8 mouse cellular contexts compared by ENCODE assay signal in the genomic region with DNA sequence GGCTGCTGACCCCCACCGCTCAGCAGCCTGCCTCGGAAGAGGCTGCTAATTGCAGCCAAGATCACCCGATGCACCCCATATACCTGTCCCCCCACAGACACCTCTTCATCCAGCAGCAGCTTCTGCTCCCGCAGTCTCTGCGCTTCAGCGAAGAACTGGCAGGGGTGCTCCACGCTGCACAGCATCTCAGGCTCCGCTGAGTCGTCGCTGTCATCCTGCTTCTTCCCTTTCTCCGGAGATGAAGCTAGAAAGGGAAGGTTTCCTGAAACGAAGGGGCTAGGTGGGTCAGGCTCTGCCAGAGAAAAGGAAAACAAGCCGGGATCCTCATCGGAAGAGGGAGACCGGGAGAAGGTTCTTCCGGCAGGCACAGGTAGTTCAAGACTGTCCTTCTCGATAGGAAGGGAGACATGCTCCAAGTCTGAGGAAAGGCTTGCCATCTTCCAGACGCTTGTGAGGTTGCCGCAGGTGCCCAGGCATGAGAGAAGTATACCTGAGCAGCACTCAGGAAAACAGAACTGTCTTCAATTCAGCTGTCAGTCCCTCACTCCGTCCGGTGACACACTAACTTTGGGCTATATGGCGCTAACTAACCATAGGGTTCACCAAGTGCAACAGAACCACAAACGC. TPM values are rescaled to one million over a fixed set of nuclear protein-coding genes. Genes with fewer than 3 reads are reported as not detected.
A peak's percentile ranks its signal among the peaks of the same experiment; 100 is the strongest.
DNase-seq lines count a peak whose midpoint lies in the region; ATAC-seq lines count a peak whose summit lies in the region.

No protein-coding gene starts in this region.

- DNase-seq in kidney, adult 8-10 months, result no peak
- DNase-seq in adrenal gland, postnatal 25 days, result peak; percentile 21
- DNase-seq in forebrain, embryonic 10.5 days (ENCODE audit: extremely low spot score, low spot score), result no peak
- no peak for DNase-seq in spleen, postnatal 14 days (ENCODE audit: low spot score in 2 of 2)

- peaks cover 12% of the 10 kb centered on the region for H3K4me1 ChIP-seq in kidney, embryonic 15.5 days
- H3K4me1 ChIP-seq in forebrain, embryonic 10.5 days, result peaks cover 18% of the 10 kb centered on the region
- H3K4me1 ChIP-seq in intestine, embryonic 15.5 days (replicated peaks), result peaks cover 11% of the 10 kb centered on the region
- peaks cover 7% of the 10 kb centered on the region; the same call in 1 of the 2 replicates for H3K4me1 ChIP-seq in stomach, embryonic 16.5 days (ENCODE audit: control insufficient read depth, insufficient read depth, low read length)

- H3K27me3 ChIP-seq in kidney, embryonic 15.5 days, result peaks cover 21% of the 10 kb centered on the region
- peaks cover 33% of the 10 kb centered on the region for H3K27me3 ChIP-seq in forebrain, embryonic 10.5 days (ENCODE audit: poor library complexity, severe bottlenecking)
- 0 out of 2 replicates have a peak, but pooled peaks cover 3% of the 10 kb centered on the region for H3K27me3 ChIP-seq in intestine, embryonic 15.5 days (replicated peaks)
- H3K27me3 ChIP-seq in stomach, embryonic 16.5 days (ENCODE audit: control insufficient read depth, insufficient read depth, low read length), result 0 out of 2 replicates have a peak, but pooled peaks cover 5% of the 10 kb centered on the region

- 17% methylated on average over 23 of the region's 23 CpGs for WGBS in kidney, embryonic 15.5 days
- WGBS in forebrain, embryonic 10.5 days, result 17% methylated on average over 23 of the region's 23 CpGs
- WGBS in intestine, embryonic 15.5 days, result 16% methylated on average over 23 of the region's 23 CpGs
- WGBS in macrophage (ENCODE audit: missing documents), result 67% methylated on average over 22 of the region's 23 CpGs
- 20% methylated on average over 23 of the region's 23 CpGs for WGBS in stomach, embryonic 16.5 days

- peak overlapping the region; percentile 93 for H3K4me2 ChIP-seq in kidney, embryonic 15.5 days
- peak overlapping the region; percentile 94 for H3K4me2 ChIP-seq in intestine, embryonic 15.5 days (replicated peaks)
- H3K4me2 ChIP-seq in stomach, embryonic 16.5 days (ENCODE audit: low read depth, low read length), result peak overlapping the region; percentile 80

- 0 out of 2 replicates have a peak, but pooled peaks have one; percentile 47 for ATAC-seq in kidney, embryonic 15.5 days (replicated peaks; ENCODE audit: low FRiP score)
- peak; percentile 50 for ATAC-seq in intestine, embryonic 15.5 days
- 0 out of 2 replicates have a peak, but pooled peaks have one; percentile 20 for ATAC-seq in stomach, embryonic 16.5 days (ENCODE audit: insufficient read depth, low FRiP score)

- H3K27ac ChIP-seq in kidney, embryonic 15.5 days, result no peak overlapping the region
- H3K27ac ChIP-seq in forebrain, embryonic 10.5 days, result 0 out of 2 replicates have a peak overlapping the region, but pooled peaks have one; percentile 6
- H3K27ac ChIP-seq in intestine, embryonic 15.5 days, result no peak overlapping the region
- H3K27ac ChIP-seq in macrophage, result peak overlapping the region; percentile 54
- no peak overlapping the region for H3K27ac ChIP-seq in stomach, embryonic 16.5 days (ENCODE audit: low read length)

- peak overlapping the region; percentile 43 for H3K9ac ChIP-seq in kidney, embryonic 15.5 days
- peak overlapping the region; percentile 37 for H3K9ac ChIP-seq in intestine, embryonic 15.5 days
- H3K9ac ChIP-seq in stomach, embryonic 16.5 days (ENCODE audit: low read length), result peak overlapping the region; percentile 67

- H3K9me3 ChIP-seq in kidney, embryonic 15.5 days (replicated peaks), result no peaks in the 10 kb centered on the region
- H3K9me3 ChIP-seq in forebrain, embryonic 10.5 days, result no peaks in the 10 kb centered on the region
- no peaks in the 10 kb centered on the region for H3K9me3 ChIP-seq in intestine, embryonic 15.5 days
- no peaks in the 10 kb centered on the region for H3K9me3 ChIP-seq in stomach, embryonic 16.5 days (replicated peaks; ENCODE audit: control insufficient read depth, low read length)

- no peaks in the 10 kb centered on the region for H3K79me2 ChIP-seq in macrophage (ENCODE audit: inconsistent target)

- H3K36me3 ChIP-seq in kidney, embryonic 15.5 days, result no peaks in the 10 kb centered on the region
- no peaks in the 10 kb centered on the region for H3K36me3 ChIP-seq in forebrain, embryonic 10.5 days (replicated peaks)
- no peaks in the 10 kb centered on the region for H3K36me3 ChIP-seq in intestine, embryonic 15.5 days
- H3K36me3 ChIP-seq in macrophage (ENCODE audit: inconsistent target), result no peaks in the 10 kb centered on the region
- H3K36me3 ChIP-seq in stomach, embryonic 16.5 days (ENCODE audit: control insufficient read depth, insufficient read depth, low read length), result no peaks in the 10 kb centered on the region

- peak overlapping the region; percentile 49 for H3K4me3 ChIP-seq in kidney, embryonic 15.5 days (replicated peaks)
- peak overlapping the region; percentile 58 for H3K4me3 ChIP-seq in forebrain, embryonic 10.5 days
- peak overlapping the region; percentile 44 for H3K4me3 ChIP-seq in intestine, embryonic 15.5 days (replicated peaks)
- H3K4me3 ChIP-seq in macrophage (ENCODE audit: inconsistent target), result no peak overlapping the region
- H3K4me3 ChIP-seq in stomach, embryonic 16.5 days (replicated peaks; ENCODE audit: low read length), result peak overlapping the region; percentile 49

RNA-seq across cellular contexts. Expression of a gene that starts 0.4 kb away (rescaled TPM):
- 0.19 TPM in 2 replicates for polyA plus RNA-seq in kidney, embryonic 15.5 days (2015; fragmentation: Nextera tagmentation; extraction: Ambion mirVana)
- 0.62 and 2.2 TPM in 2 replicates for total RNA-seq in adrenal gland, postnatal 25 days (2021)
- polyA plus RNA-seq in forebrain, embryonic 10.5 days (2016; fragmentation: Nextera tagmentation; extraction: Ambion mirVana), result 0.09 and 0.14 TPM in 2 replicates
- polyA plus RNA-seq in intestine, embryonic 15.5 days (2015; fragmentation: Nextera tagmentation; extraction: Ambion mirVana), result 0.23 and 0.29 TPM in 2 replicates
- total RNA-seq in macrophage (2018; cell fraction: chromatin; rRNA removed), result 1 to 10 TPM in 2 of 26 experiments, under 1 TPM in 15, not detected in 9; 0.13 to 1.2 (median 0.41) TPM
- total RNA-seq in macrophage (2018; cell fraction: cytosol; rRNA removed), result under 1 TPM in 23 of 26 experiments, not detected in 3; 0.03 to 0.32 (median 0.09) TPM
- 1 to 10 TPM in 1 of 26 experiments, under 1 TPM in 20, not detected in 5; 0.09 to 2.2 (median 0.29) TPM for total RNA-seq in macrophage (2018; cell fraction: nucleus; rRNA removed)
- polyA plus RNA-seq in macrophage (2018), result 0.10 to 0.34 TPM in 2 of 3 replicates, not detected in the other
- polyA plus RNA-seq in stomach, embryonic 16.5 days (2015; fragmentation: Nextera tagmentation; extraction: Ambion mirVana), result 0.26 and 0.49 TPM in 2 replicates

RNA-seq across cellular contexts. Expression of a gene that starts 26.5 kb away (rescaled TPM):
- 6.2 and 8.5 TPM in 2 replicates for polyA plus RNA-seq in kidney, embryonic 15.5 days (2015; fragmentation: Nextera tagmentation; extraction: Ambion mirVana)
- total RNA-seq in adrenal gland, postnatal 25 days (2021), result 27.1 and 28.2 TPM in 2 replicates
- 4.1 and 5.2 TPM in 2 replicates for polyA plus RNA-seq in forebrain, embryonic 10.5 days (2016; fragmentation: Nextera tagmentation; extraction: Ambion mirVana)
- 10.4 and 13.3 TPM in 2 replicates for polyA plus RNA-seq in intestine, embryonic 15.5 days (2015; fragmentation: Nextera tagmentation; extraction: Ambion mirVana)
- 100 to 1,000 TPM in 25 of 26 experiments, 10 to 100 TPM in 1; 88.0 to 637 (median 395) TPM for total RNA-seq in macrophage (2018; cell fraction: chromatin; rRNA removed)
- 100 to 1,000 TPM in 21 of 26 experiments, 10 to 100 TPM in 5; 72.3 to 155 (median 121) TPM for total RNA-seq in macrophage (2018; cell fraction: cytosol; rRNA removed)
- total RNA-seq in macrophage (2018; cell fraction: nucleus; rRNA removed), result 100 to 1,000 TPM in 24 of 26 experiments, 10 to 100 TPM in 2; 66.3 to 383 (median 272) TPM
- polyA plus RNA-seq in macrophage (2018), result 54.3 to 116 TPM (median 85.4 TPM) in 3 replicates
- polyA plus RNA-seq in stomach, embryonic 16.5 days (2015; fragmentation: Nextera tagmentation; extraction: Ambion mirVana), result 9.7 and 11.5 TPM in 2 replicates

RNA-seq across cellular contexts. Expression of a gene that starts 27.8 kb away (rescaled TPM):
- 166 and 173 TPM in 2 replicates for polyA plus RNA-seq in kidney, embryonic 15.5 days (2015; fragmentation: Nextera tagmentation; extraction: Ambion mirVana)
- total RNA-seq in adrenal gland, postnatal 25 days (2021), result 50.2 and 57.2 TPM in 2 replicates
- 190 and 197 TPM in 2 replicates for polyA plus RNA-seq in forebrain, embryonic 10.5 days (2016; fragmentation: Nextera tagmentation; extraction: Ambion mirVana)
- 134 and 136 TPM in 2 replicates for polyA plus RNA-seq in intestine, embryonic 15.5 days (2015; fragmentation: Nextera tagmentation; extraction: Ambion mirVana)
- 10 to 100 TPM in 24 of 26 experiments, 1 to 10 TPM in 2; 7.4 to 46.8 (median 26.2) TPM for total RNA-seq in macrophage (2018; cell fraction: chromatin; rRNA removed)
- total RNA-seq in macrophage (2018; cell fraction: cytosol; rRNA removed), result 10 to 100 TPM; 30.9 to 54.7 (median 37.9) TPM
- 10 to 100 TPM in 24 of 26 experiments, 1 to 10 TPM in 2; 9.4 to 31.7 (median 18.9) TPM for total RNA-seq in macrophage (2018; cell fraction: nucleus; rRNA removed)
- 56.9 to 68.6 TPM (median 67.4 TPM) in 3 replicates for polyA plus RNA-seq in macrophage (2018)
- 130 and 140 TPM in 2 replicates for polyA plus RNA-seq in stomach, embryonic 16.5 days (2015; fragmentation: Nextera tagmentation; extraction: Ambion mirVana)

RNA-seq across cellular contexts. Expression of a gene that starts 27.9 kb away (rescaled TPM):
- polyA plus RNA-seq in kidney, embryonic 15.5 days (2015; fragmentation: Nextera tagmentation; extraction: Ambion mirVana), result 301 and 306 TPM in 2 replicates
- 81.3 and 86.8 TPM in 2 replicates for total RNA-seq in adrenal gland, postnatal 25 days (2021)
- polyA plus RNA-seq in forebrain, embryonic 10.5 days (2016; fragmentation: Nextera tagmentation; extraction: Ambion mirVana), result 503 and 517 TPM in 2 replicates
- polyA plus RNA-seq in intestine, embryonic 15.5 days (2015; fragmentation: Nextera tagmentation; extraction: Ambion mirVana), result 236 and 265 TPM in 2 replicates
- 10 to 100 TPM in 1 of 26 experiments, 1 to 10 TPM in 25; 1.3 to 13.7 (median 4.0) TPM for total RNA-seq in macrophage (2018; cell fraction: chromatin; rRNA removed)
- total RNA-seq in macrophage (2018; cell fraction: cytosol; rRNA removed), result 10 to 100 TPM; 14.0 to 29.3 (median 21.1) TPM
- 10 to 100 TPM in 5 of 26 experiments, 1 to 10 TPM in 21; 3.2 to 20.0 (median 6.8) TPM for total RNA-seq in macrophage (2018; cell fraction: nucleus; rRNA removed)
- polyA plus RNA-seq in macrophage (2018), result 33.4 to 83.1 TPM (median 37.9 TPM) in 3 replicates
- 149 and 166 TPM in 2 replicates for polyA plus RNA-seq in stomach, embryonic 16.5 days (2015; fragmentation: Nextera tagmentation; extraction: Ambion mirVana)

RNA-seq across cellular contexts. Expression of a gene that starts 33.8 kb away (rescaled TPM):
- polyA plus RNA-seq in kidney, embryonic 15.5 days (2015; fragmentation: Nextera tagmentation; extraction: Ambion mirVana), result 49.5 and 53.9 TPM in 2 replicates
- total RNA-seq in adrenal gland, postnatal 25 days (2021), result 75.5 and 78.7 TPM in 2 replicates
- 44.8 and 45.3 TPM in 2 replicates for polyA plus RNA-seq in forebrain, embryonic 10.5 days (2016; fragmentation: Nextera tagmentation; extraction: Ambion mirVana)
- 65.5 and 67.5 TPM in 2 replicates for polyA plus RNA-seq in intestine, embryonic 15.5 days (2015; fragmentation: Nextera tagmentation; extraction: Ambion mirVana)
- 100 to 1,000 TPM in 24 of 26 experiments, 10 to 100 TPM in 2; 81.0 to 269 (median 166) TPM for total RNA-seq in macrophage (2018; cell fraction: chromatin; rRNA removed)
- total RNA-seq in macrophage (2018; cell fraction: cytosol; rRNA removed), result 100 to 1,000 TPM in 17 of 26 experiments, 10 to 100 TPM in 9; 54.4 to 124 (median 104) TPM
- total RNA-seq in macrophage (2018; cell fraction: nucleus; rRNA removed), result 100 to 1,000 TPM; 107 to 285 (median 147) TPM
- 52.7 to 128 TPM (median 76.1 TPM) in 3 replicates for polyA plus RNA-seq in macrophage (2018)
- 45.2 and 47.6 TPM in 2 replicates for polyA plus RNA-seq in stomach, embryonic 16.5 days (2015; fragmentation: Nextera tagmentation; extraction: Ambion mirVana)

Comparison
In these comparisons a context has a peak if more than half of its experiments do, and no peak if none do; other contexts are left out.
1. H3K27ac ChIP-seq: peak in forebrain, embryonic 10.5 days (single experiment) and macrophage (single experiment); none in kidney, embryonic 15.5 days (single experiment), intestine, embryonic 15.5 days (single experiment) and stomach, embryonic 16.5 days (single experiment).
2. Peak in every context shown above with its lines, with median percentiles within 50 percentile points of each other: ATAC-seq, H3K4me2 ChIP-seq and H3K9ac ChIP-seq.